Mouse (Mus musculus) fibroblast of lung, adult 2 months (primary cell): ENCODE results near the gene C330021F23Rik.

ENCODE experiments used
- DNase-seq: peaks from one replicate; pipeline ENCODE4 v3.0.0-alpha.2; 2011; ENCODE audit warnings: low read depth

C330021F23Rik gene

DNA sequence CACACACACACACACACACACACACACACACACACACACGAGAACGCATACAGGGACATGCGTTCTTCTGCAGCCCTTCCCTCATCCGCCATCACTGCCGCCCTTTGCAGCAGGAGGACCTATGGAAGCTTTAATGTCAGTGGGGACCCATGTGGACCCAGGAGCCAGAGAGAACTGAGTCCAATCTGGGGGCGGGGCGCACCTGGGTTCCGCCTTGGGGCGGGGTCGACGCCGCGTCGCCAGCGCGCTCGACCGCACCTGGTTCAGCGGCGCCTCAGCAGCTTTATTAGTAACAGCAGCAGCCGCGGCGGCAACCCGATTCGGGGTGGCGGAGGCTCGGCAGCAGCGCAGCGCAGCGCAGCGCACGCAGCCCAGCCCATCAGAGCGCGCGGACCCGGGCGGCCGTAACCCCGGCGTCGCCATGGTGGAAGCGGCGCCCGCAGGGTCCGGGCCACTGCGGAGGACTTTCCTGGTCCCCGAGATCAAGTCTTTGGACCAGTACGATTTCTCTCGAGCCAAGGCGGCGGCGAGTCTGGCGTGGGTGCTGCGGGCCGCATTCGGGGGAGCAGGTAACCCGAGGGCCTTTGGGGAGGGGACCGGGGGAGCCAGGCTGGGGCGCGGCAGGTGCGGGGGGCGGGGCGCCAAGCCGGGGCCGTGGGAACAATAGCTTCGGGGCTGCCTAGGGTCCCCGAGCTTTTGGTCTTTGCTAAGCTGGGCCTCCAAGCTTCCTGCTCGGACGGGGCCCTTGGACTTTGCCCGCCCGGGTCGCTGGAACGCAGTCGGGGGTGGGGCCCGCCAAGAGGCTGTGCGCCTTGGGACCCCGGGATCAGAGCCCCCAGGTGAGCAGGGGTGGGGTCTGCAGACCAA is 19.8 kb downstream of the C330021F23Rik start:
- DNase-seq, result no peak

DNA sequence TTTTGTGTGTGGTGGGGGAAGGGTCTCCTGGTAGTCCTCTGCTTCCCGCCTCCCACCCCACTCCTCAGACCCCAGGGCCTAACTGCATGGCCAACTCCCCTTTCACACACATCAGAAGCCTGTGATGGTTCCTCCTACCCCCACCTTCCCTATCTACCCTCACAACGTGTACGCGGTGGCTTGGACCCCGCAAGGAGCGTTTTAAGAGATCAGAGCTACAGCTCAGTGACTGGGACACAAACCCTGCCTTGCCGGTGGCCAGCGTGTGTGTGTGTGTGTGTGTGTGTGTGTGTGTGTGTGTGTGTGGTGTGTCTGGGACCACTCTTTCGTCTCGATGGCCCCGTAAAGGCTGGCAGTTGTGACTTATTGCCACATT is 20.5 kb downstream of the C330021F23Rik start:
- DNase-seq, result no peak

DNA sequence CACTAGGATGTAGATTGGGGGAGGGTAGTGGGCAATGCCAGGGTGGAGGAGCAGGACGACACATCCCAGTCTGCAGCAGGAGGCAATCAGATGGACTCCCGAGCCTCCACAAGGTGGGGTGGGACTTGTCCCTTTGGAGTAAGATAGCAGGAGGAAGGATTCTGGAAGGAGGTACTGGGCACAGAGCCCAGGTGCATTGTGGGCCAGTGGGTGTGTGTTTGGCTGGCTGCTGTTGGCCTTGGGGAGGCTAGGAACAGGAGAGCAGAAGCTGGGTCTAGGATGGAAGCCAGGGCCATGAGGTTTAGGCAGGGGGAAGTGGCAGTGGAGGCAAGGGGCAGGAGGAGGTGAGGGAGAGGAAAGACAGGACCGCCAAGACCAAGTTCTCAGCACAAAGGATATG is 25.7 kb downstream of the C330021F23Rik start:
- DNase-seq, result no peak

DNA sequence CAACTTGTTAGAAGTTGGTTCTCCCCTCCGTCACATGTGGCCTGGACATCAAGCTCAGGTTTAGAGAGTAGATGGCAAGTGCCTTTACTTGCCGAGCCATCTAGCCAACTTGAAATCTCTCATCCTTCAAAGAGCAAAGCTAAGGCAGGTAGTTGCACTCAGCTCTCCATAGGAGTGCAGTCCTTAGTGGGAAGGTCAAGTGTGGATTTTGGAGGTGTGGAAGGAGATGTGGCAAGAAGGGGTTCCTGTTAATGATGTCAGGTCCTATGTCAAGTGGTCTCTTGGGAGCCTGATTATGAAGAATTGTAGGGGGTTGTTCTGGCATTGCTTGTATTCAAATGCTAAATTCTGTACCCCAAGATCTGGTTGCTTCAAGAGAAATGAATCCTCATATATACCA is 26.7 kb downstream of the C330021F23Rik start:
- DNase-seq, result no peak

DNA sequence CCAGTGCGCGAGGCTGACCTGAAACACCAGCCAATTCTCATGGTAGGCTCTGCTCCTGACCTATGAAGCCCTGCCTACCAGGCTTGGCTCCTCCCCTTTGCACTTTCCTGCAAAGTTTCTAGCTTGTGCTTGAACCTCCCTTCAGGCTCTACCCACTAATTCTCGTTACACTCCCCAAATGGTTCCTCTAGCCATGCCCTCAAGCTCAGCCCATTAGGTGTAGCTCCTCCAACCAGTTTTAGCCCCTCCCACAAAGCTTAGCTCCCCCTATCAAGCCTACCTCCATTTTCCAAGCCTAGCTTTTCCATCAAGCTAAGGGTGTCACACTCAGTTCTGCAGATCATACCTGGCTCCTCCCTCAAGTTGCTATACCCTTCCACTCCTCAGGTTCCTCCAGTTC is 30.3 kb downstream of the C330021F23Rik start:
- DNase-seq, result no peak

DNA sequence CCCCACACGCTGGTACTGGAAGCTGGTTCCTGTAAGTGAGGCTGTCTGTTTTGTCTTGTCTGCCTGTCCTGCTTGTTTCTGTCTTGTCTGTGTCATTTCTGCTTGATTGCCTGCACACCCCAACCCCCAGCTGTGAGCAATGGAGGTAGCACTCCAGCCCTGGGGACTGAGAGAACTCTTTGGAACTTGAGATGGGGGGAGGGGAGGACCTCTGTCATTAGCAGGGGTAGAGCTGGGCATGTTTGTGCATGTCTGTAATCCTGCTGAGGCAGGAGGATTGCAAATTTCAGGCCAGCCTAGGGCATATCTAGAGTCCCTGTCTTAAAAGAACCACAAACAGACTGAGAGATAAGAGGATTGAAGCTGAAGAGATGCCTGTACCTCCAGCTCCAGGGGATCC is 31.4 kb downstream of the C330021F23Rik start:
- no peak for DNase-seq

DNA sequence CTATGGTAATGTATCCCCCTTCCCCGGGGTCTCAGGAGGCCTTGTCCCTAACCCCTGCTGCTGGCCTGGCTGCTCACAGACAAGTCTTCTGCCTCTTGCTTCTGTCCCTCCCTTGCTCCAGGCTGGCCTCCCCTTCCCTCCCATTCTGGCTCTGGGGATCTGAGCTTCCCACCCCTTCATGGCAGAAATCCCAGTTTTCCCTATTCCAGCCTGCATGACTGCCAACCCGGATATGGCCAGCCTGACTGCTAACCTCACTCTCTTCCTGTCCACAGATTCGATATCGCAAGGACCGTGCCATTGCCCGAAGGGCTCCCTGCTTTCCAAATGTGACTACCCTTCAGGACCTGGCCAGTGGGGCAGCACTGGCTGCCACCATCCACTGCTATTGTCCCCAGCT is 32.6 kb downstream of the C330021F23Rik start:
- DNase-seq, result peak; percentile 20

DNA sequence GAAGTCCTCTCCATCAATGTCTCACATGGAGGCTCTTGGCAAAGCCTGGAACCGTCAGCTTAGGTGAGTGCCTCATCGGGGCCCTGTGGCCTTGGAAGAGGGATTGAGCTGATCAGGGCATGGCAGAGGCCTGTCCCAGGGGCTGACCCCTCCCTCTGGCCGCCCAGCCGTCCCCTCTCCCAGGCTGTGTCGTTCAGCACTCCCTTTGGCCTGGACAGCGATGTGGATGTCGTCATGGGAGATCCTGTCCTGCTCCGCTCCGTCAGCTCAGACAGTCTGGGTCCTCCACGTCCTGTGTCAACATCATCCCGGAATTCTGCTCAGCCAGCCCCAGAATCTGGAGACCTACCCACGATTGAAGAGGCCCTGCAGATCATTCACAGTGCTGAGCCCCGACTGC is 35.6 kb downstream of the C330021F23Rik start:
- DNase-seq, result no peak

DNA sequence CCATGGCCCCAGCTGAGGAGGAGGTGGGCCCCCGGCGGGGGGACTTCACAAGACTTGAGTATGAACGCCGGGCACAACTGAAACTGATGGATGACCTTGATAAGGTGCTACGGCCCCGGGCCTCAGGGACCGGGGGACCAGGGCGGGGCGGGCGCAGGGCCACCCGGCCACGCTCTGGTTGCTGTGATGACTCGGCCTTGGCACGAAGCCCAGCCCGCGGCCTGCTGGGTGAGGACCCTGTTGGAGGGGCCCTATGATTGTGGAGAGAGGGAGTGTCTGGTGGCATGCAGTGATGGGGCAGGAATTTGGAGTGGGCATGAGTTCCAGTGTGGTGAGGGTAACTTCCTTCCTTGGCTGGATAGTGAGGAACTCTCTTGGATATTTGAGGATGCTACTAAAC is 38.8 kb downstream of the C330021F23Rik start:
- DNase-seq, result no peak

DNA sequence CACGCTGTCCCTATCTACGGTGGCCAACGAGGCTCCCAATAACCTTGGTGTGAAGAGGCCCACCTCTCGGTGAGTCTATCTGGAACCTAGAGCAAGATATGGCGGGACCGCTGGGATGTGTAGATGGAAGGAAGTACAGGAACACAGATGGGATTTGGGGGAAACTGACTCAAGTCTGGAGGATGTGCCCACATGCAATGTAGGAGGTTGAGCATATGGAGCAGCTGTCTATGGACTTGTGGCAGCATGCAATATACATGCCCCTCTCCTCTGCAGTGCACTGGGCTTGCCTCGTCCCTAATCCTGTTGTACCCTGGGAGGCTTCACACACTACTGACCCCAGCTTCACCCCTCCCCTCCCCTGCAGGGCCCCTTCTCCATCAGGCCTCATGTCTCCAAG is 40.0 kb downstream of the C330021F23Rik start:
- no peak for DNase-seq

DNA sequence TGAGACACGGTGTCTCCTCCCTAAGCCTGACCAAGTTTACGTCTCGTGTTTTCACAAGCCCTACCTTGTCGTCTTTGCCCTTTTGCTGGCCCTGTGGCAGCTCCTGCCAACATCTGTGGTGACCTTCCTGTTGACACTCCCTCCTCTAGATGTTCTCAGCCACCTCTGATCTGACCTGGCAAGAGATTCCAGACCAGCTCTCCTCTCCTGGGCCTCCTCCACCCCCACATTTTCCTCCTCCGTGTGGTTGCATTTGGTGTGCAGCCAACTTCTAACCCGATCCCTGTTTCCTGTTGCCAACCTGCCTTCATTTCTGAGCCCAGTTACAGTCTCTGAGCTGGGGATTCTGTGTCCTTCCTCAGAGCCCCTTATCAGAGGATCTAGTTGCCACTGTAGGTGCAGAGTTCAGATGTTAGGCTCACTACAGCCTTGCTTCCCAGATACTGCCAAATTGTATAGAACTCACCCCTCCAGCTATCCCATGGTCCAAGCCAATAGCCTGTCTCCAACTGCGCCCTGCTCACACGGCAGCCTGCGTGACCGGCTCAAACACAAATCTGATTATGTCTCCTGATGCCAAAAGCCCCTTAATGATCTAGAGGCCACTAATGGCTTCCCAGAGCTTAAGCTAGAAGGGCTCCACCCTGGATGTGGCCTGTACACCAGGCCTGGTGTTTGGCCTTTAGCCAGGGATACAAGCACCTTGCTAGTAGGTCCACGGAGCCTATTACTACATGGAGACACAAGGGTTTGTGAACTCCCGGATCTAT is 41.4 kb downstream of the C330021F23Rik start:
- no peak for DNase-seq

DNA sequence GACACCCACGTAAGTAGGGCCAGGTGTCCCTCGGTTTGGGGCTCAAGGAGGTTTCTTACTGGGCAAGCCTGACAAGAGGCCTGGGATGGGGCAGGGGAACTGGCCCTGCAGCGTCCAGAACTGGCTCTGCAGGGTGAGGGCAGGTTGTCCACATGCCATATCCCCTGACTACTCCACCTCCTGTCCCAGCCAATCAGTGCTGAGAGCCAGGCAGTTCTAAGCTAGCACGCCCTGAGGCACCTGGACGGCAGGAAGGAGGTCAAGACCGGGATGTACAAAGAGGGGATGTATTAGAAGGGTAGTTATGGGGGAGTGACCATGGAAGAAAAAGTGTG is 42.0 kb downstream of the C330021F23Rik start:
- DNase-seq, result no peak

DNA sequence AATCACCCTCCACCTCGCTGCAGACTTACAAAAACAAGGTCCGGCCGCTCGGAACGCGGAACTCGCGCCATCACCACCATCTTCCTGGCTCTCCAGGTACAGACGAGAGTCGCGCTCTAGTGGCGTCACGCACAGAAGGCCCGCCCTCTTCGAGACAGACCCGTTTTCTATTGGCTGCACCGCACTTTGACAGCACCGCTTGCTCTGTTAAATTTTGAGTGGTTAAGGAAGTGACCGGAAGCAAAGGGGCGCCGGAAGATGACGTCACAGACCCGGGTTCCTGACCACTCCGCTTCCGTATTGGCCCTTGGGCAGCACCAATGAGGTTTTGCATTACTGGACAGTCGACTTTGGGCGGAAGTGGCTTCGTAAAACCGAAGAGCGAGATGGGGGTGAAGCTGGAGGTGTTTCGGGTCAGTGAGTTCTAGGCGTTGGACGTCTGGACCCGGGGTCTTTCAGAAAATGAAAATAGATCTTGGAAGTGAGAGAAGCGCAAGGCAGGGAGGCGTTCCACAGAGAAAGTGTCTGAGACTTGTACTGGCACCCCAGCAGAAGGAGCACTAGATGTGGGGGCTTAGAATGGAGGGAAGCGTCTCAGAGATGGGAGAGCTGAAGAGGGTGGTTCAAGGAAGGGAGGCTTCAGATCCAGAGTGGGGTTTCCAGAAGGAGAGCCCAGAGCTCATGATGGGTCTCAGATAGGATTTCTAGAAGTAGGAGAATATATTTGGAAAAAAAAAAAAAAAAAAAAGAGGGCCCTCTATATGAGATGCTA is 53.6 kb downstream of the C330021F23Rik start, which contains the start of the genes Xab2 and Pet100:
Xab2 (minus strand) TSS at position 118 of the 772 bp plus-strand sequence.
Pet100 (plus strand) TSS at position 350 of the 772 bp plus-strand sequence.
- peak; percentile 100 for DNase-seq

DNA sequence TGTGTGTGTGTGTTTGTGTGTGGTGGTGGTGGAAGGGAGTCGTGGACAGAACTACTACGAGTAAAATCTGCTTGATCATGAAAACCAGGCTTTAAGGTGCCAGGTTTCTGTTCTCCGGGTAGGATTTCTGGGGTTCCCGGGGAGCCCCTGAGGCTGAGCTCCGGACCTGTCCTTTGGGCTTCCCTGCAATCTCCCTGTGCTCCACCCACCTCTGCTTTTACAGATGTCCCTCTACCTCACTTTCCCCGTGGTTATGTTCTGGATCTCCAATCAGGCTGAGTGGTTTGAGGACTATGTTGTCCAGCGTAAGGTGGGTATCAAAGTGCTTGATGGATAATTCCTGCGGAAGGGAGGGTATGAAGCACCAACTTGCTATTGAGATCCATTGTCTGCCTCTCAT is 54.3 kb downstream of the C330021F23Rik start:
- no peak for DNase-seq

DNA sequence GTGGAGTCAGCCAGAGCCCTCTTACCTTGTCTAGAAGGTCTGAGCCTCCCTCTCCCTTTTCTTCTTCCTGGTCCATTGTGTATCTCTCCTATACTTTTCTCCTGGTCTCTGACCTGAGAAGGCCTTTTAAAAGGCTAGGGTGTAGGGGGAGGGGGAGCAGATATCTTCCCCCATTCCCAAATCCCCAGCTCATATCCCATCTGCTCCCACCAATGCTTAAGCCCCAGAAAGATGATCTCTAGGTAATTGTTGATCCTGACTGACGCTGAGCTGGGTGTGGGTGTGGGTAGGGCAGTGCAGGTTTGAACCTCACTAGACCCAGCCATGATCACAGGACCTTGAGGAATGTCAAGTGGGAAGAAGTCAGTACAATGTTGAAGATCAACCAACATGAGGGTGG is 57.7 kb downstream of the C330021F23Rik start, which contains the start of gene Pcp2:
Pcp2 (minus strand) TSS at position 101 of the 400 bp plus-strand sequence.
- no peak for DNase-seq

DNA sequence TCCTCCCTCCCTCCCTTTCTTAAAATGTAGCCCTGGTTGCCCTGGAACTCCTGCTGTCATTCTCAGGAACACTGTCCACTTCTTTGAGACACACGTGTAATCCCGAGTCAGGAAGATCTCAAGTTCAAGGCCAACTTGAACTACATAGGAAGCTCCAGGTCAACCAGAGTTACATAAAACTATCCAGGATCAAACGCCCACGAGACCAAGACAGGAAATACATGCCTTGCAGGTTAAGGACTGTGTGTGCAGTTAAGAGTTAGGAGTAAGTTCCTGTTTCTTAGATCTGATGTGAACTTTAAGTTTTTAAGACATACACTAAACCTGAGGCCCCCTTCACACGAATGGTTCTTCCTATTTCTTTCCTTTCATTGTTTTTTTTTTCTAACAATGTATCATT is 59.2 kb downstream of the C330021F23Rik start:
- DNase-seq, result no peak

DNA sequence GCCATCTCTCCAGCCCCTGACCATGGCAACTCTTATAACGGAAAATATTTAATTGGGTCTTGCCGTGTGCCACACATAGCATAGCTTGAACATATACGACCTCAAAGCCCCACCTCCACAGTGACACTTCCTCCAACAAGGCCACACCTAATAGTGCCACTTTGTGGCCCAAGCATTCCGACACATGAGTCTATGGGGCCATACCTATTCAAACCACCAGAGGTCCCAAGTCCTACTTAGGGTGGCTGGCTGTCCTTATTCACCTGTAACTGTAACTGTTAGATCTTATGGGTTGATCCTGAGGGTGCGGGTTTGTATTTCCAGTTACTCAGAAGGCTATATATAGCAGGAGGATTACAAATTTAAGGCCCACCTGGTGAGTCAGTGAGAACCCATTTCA is 60.2 kb downstream of the C330021F23Rik start:
- DNase-seq, result no peak

DNA sequence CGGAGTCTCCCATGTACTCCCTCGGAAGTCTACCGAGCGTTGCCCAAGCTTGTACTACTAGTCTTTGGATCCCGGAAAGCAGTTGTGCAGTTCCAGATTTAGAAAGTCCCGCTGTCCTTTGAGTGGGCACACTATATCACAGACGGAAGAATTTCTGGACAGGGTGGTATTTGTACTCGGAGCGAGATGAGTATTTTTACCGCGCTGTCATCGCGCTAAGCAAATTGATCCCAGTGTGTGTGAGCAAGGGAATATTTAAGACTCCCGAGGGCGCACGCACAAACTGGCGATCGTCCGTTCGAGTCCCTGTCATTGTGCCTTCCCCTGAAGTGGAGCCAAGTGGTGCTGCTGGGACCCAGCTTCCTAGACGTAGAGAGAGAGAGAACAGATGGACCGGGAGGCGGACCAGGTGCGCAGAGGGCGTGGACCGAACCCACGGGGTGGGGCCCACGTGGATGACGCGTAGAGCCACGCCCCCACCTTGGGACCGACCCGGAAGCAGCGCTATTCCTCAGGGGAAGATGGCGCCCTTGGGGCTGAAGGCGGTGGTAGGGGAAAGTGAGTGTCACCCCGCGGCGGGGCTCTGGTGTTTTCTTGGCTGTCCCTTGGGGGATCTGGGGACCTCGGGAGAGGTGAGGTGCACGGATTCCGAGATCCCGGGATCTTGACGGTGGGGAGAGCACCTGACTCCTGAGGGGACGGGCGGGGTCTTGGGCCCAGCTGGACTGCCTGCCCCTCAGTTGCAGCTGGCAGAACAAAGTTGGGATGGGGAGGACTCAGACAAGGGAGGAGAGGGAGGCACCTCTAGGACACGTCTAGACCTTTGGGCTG is 63.1 kb downstream of the C330021F23Rik start, which contains the start of gene Stxbp2:
Stxbp2 (plus strand) TSS at position 309 of the 831 bp plus-strand sequence.
- peak; percentile 17 for DNase-seq

DNA sequence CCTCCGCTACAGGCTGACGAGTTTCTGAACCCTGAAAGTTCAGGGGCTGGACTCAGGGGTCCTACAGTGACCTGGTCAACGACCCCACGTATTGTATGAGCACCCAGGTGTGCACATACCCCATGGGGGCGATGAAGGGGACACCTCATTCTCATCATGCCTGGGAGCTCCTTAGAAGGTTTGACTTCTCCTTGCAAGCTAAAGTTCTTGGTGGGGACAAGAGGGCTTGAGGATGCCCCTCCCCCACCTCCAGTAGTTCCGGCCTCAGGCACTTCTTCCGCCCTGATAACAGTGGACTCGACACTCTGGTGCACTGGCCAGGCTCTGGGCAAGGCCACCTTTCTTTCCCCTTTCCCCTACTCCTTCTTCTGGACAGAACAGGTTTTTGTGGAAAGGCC is 63.7 kb downstream of the C330021F23Rik start:
- DNase-seq, result no peak
